Mouse (Mus musculus) ZHBTc4 (cell line): ENCODE results near the gene Ddx58.
A peak's percentile ranks its signal among the peaks of the same experiment; 100 is the strongest.

Experiments
- DNase-seq: peaks from one replicate; pipeline ENCODE4 v3.0.0-alpha.2; 2011; ENCODE audit warnings: low read depth, low spot score

The Ddx58 gene

GRCm38 (mm10) chr4:40239409-40240271 is at the start of gene Ddx58:
Gene Ddx58, minus strand, starts transcription at chr4:40239828.
- peak; percentile 40 for DNase-seq

DNA sequence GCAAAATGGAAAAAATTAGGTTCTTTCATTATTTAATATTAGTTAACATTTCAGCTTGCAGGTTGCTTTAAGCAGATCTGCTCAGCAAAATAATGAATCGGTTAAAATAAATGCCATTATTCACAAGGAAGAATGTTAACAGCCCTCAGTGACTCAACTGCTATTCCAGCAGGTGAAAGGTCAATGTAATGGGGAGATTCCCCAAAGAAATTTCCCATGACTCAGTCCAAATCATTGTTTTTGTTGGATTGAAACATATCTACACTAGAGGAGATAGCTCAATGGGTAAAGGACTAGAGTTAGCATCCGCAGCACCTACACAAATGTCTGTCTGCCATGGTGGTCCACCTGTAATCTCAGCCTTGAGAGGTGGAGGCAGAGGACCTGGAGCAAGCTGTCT is 49.4 kb upstream of the Ddx58 start:
- DNase-seq, result no peak

GRCm38 (mm10) chr4:40287415-40287814 is 47.8 kb upstream of the Ddx58 start:
- DNase-seq, result no peak

DNA sequence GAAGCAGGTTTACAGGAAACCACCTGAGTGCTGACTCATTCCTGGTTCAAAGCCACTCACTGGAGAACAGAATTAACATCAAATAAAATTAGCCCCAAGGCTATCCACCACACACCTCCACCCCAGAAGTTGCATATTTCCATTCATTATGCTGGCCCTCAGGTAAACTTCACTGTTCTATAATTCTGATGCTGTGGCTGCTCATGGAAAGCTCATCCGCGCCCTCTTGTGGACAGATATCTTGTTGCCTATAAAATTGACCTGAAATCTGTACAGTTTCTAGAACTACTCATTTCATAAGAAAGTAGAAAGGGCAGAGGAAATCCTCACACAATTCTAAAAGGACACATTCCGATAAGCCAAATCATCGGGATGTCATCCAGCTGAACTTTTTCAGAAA is 46.0 kb upstream of the Ddx58 start:
- peak; percentile 80 for DNase-seq

DNA sequence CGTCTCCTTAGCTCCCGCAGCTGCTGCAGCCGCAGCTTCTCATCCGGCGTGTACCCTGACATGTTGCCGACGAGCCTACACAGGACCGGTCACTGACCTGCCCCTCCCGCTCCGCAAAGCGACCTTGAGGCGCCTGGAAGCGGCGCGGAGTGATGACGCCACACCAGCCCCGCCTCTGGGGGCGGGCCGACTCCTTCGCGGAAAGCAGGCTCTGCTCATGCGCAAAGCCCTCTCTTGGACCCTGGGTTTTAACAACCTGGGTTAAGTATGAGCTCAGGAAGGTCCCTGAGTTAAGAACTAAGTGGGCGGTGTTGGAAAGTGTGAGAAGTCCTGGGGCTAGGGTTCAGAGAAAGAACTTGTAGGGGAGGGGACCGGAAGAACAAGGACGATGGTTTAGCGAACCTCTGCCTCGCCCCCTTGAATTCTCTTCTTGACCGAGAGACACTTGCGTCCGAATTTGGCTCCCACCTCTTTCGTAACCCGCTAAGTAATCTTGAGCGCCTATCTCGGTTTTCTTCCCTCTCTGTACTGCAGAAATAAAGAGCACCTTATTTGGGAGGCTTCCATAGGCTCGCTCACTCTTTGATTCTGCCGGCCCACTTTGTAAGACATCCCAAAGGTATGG is 39.8 kb upstream of the Ddx58 start, which contains the start of gene Ndufb6:
Gene Ndufb6 (minus strand): TSS at position 146 of the 625 bp plus-strand sequence.
- peak; percentile 98 for DNase-seq

DNA sequence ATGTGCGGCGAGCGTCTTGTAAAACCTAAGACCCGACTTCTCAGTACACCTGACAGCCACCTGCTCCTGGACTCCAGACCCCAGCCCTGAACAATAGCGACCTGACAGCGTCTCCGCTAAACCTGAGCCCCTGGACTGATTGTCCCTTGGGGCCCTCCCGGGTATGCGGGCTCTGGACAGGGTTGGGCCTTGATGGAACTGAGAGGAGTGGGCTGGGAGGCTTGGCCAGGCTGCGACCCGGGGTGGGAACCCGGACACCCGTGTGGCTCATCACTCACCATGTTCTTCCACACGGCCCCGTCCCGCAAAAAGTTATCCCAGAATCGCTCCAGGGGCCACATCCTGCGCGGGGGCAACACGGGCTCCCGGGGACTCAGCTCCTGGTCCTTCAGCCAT is 39.2 kb upstream of the Ddx58 start:
- DNase-seq, result no peak

- DNase-seq, result peak; percentile 99
Measured at GRCm38 (mm10) chr4:40269430-40270032, 29.9 kb upstream of the Ddx58 start, which contains the start of the genes Smim27 and Topors. Gene Smim27, plus strand, starts transcription at chr4:40269579. Gene Topors, minus strand, starts transcription at chr4:40269850.

DNA sequence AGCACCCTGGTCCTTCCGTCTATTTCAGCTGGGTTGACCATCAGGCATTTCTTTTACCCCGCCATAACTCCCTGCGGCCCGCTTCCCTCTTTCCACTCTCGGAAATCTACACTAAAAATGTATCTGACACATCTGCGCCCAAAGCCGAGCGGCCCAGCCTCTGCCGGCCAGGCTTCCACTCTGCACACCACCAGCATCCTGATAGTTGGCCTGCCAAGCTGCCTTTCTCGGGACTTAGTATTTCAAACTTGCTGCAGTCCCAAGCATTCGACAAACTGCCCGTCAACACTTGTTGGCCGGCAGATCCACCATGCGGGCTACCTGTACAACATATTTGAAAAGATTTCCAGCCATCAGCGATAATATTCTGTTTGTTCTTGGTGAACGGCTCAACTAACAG is 29.2 kb upstream of the Ddx58 start:
- DNase-seq, result no peak

DNA sequence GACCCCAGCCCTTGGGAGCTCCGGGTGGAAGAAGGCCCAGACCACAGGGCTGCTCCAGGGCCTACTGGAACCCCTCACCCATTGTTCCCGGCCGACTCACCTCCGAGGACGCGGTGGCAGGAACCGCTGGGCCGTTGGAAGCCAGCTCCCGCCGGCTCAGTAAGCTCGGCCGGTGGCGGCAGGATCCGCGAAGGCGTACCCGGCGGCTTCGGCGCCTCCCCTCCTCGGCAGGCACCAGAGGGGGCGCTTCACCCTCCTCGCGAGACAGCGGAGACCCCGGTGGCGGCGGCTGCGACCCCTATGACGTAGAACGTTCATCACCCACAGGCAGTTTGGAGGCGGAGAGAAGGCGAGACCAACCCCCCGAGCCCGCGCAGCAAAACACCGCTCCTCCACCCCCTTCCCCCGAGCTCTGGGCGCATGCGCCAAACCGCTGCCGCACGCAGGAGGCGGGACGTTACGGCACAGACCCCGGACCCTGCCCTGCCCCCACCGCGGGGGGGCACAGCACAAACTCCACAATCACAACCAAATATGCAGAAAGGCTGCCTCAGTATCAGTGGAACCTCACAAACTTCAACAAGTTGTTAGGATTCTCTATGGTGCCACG is 28.7 kb upstream of the Ddx58 start:
- DNase-seq, result peak; percentile 96

GRCm38 (mm10) chr4:40267681-40268080 is 28.1 kb upstream of the Ddx58 start:
- DNase-seq, result peak; percentile 54

DNA sequence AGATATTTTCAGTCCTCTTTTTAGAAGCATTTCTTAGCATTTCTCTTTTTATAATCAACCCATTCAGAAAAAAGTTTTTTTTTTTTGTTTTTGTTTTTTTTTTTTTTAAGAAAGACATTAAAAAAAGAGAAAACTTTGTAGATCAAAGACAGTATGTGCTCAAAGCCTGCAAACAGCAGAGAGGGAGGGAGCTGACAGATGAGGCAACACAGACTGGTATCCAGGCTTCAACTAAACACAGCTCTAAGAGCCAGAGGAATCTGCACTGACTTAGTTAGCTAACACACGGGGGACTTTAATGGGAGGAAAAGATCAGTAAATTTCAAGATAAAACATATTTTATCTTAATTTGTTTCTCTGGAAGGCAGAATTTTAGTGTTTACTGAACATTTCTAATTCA is 24.7 kb upstream of the Ddx58 start:
- DNase-seq, result no peak

- DNase-seq, result no peak
Measured at GRCm38 (mm10) chr4:40254385-40255103, 14.9 kb upstream of the Ddx58 start.

DNA sequence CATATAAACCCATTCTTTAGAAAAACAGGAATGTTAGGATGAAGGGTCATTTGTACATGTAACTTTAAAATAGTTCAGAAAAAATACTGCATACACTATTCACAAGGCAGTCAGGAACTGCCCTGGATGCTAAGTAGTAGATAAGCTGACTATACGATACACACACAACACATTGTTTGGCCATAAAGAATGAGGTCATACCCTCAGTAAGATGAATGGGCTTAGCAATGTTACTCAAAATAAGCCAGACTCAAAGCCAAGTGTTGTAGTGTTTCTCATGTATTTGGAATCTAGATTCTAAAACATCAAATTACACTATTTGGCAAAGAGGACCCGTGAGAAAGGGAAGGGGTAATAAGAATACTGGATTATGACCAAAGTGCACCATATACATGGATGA is 14.1 kb upstream of the Ddx58 start:
- DNase-seq, result no peak

- DNase-seq, result no peak
Measured at GRCm38 (mm10) chr4:40250984-40251383, 11.4 kb upstream of the Ddx58 start.

DNA sequence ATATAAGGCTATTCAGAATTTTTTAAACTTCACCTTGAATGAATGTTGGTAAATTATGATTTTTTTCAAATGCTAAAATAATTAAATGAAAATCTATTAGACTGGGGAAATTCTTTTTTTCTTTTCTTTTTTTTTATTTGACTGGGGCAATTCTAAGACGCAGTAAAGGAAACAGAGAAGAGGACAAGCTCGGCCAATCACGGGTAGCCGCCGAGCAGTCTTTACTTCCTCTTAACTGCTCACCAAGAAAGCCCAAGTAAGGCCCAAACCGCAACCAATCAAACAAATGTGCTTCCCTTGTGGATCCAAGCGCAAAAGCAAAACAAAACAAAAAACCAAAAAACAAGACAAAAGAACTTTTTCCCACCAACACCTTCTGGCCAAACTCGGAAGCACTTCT is 4.4 kb upstream of the Ddx58 start:
- DNase-seq, result peak; percentile 33

GRCm38 (mm10) chr4:40243006-40243405 is 3.4 kb upstream of the Ddx58 start:
- no peak for DNase-seq

DNA sequence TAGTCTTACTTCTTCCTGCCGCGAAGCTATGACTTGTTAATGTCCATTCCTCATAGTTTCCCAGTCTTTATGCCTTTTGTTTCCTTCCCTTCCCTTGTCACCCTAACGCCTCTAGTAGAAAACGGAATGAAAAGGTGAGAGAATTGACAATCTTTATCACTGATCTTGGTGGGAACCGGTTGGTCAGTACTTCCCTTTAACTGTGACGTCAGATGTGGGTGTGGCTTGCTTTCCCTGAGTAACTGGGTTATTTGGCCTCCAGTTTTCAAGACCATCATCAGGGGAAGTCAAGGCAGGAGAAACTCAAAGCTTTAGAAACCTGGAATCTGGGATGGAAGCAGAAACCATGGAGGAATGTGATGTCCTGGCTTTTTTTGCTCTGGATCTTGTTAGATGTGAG is 2.3 kb upstream of the Ddx58 start:
- DNase-seq, result peak; percentile 50

DNA sequence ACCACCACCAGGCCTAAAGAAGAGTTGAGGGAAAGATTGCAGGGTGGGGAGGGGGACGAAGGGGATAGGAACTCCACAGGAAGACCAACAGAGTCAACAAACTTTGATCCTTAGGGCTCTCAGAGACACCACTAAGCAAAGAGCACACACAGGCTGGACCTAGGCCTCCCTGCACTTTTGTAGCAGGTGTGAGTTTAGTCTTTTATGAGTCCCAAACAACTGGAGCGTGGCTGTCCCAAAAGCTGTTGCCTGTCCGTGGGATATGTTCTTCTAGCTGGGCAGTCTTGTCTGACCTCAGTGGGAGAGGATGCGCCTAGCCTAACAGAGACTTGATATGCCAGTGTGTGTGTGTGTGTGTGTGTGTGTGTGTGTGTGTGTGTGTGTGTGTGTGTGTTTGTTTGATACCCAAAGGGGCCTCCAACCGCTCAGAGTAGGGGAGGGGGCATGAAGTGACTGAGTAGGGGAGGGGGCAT is 680 bp upstream of the Ddx58 start:
- peak; percentile 11 for DNase-seq

- DNase-seq, result peak; percentile 74
Measured at GRCm38 (mm10) chr4:40238483-40239408, 882 bp downstream of the Ddx58 start.

- no peak for DNase-seq
Measured at GRCm38 (mm10) chr4:40236829-40237228, 2.8 kb downstream of the Ddx58 start.
